Mouse (Mus musculus) midbrain, embryonic 13.5 days (tissue): ENCODE measurements around the gene Gfod2. TPM values are rescaled to one million over a fixed set of nuclear protein-coding genes. Genes with fewer than 3 reads are reported as not detected.

Source experiments
- ATAC-seq: fragments of 200-750 bp; cut with Nextera tagmentation; 2 replicates; pipeline ENCODE4 v1.8.0; 2017; ENCODE audit warnings: mild to moderate bottlenecking, moderate TSS enrichment, moderate library complexity
- H3K27ac ChIP-seq: fragments of 300-500 bp; sonication (generic); 2 replicates; pipeline ENCODE4 v1.5.1; 2015; ENCODE audit warnings: inconsistent platforms, mild to moderate bottlenecking, moderate library complexity
- H3K27me3 ChIP-seq: fragments of 300-500 bp; sonication (generic); 2 replicates; pipeline ENCODE4 v1.6.1; 2015; ENCODE audit warnings: mild to moderate bottlenecking, inconsistent platforms
- H3K36me3 ChIP-seq: fragments of 300-500 bp; sonication (generic); 2 replicates; pipeline ENCODE4 v1.6.1; 2015; ENCODE audit warnings: mild to moderate bottlenecking, inconsistent platforms
- H3K4me1 ChIP-seq: fragments of 300-500 bp; sonication (generic); replicated peaks from 2 replicates; pipeline ENCODE4 v1.6.1; 2015; ENCODE audit warnings: inconsistent platforms
- H3K4me2 ChIP-seq: fragments of 300-500 bp; sonication (generic); replicated peaks from 2 replicates; pipeline ENCODE4 v1.6.1; 2015; ENCODE audit warnings: moderate library complexity, mild to moderate bottlenecking, inconsistent platforms
- H3K4me3 ChIP-seq: fragments of 300-500 bp; sonication (generic); replicated peaks from 2 replicates; pipeline ENCODE4 v1.5.1; 2015; ENCODE audit warnings: mild to moderate bottlenecking, inconsistent platforms
- H3K9ac ChIP-seq: fragments of 300-500 bp; sonication (generic); replicated peaks from 2 replicates; pipeline ENCODE4 v1.6.1; 2015; ENCODE audit warnings: mild to moderate bottlenecking, inconsistent platforms
- H3K9me3 ChIP-seq: fragments of 300-500 bp; sonication (generic); 2 replicates; pipeline ENCODE4 v1.6.1; 2016; ENCODE audit warnings: mild to moderate bottlenecking, inconsistent platforms
- WGBS: fragments of 180-500 bp; shearing (Covaris S2); methylation state at CpG from one replicate; pipeline ENCODE4 v1.1.7; 2015; 5-methylcytosine and 5-hydroxymethylcytosine counted together
- polyA plus RNA-seq: library from polyadenylated mRNA; unstranded; fragments of >200 nt; fragmentation: Nextera tagmentation; extraction: Ambion mirVana; gene quantifications from 2 replicates; pipeline ENCODE4 v1.2.1, GENCODE M21; 2015

Gfod2 gene
- polyA plus RNA-seq, 1 experiment from 2014 or later = 92.7 TPM

DNA sequence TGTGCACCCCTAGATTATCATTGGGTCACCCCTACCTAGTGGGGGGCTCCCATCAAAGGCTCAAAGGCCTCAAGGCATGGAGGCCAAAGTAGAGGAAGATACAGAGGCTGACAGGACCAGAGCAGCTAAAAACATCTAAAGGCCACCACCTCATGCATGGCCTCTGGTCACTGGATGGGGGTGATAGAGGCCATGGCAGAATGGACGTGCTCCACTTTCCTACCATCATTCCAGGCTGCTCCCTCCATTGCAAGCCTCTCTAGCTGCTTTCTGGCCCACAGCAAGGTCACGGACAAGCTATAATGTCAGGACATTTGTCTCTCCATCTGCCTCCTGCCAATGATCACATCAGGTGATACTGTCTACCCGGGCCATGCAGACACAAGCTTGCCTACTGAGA lies 46.2 kb downstream of the Gfod2 start:
- Histone ChIP-seq H3K4me1 (peaks cover 7% of the 10 kb centered on the region), H3K9ac (no peak overlapping the region), H3K27me3 (no peaks in the 10 kb centered on the region), H3K27ac (no peak overlapping the region), H3K36me3 (peaks cover 28% of the 10 kb centered on the region), H3K4me3 (no peak overlapping the region), H3K9me3 (no peaks in the 10 kb centered on the region), H3K4me2 (no peak overlapping the region)
- ATAC-seq = no peak
- 89% methylated on average over 3 of the region's 3 CpGs for WGBS

DNA sequence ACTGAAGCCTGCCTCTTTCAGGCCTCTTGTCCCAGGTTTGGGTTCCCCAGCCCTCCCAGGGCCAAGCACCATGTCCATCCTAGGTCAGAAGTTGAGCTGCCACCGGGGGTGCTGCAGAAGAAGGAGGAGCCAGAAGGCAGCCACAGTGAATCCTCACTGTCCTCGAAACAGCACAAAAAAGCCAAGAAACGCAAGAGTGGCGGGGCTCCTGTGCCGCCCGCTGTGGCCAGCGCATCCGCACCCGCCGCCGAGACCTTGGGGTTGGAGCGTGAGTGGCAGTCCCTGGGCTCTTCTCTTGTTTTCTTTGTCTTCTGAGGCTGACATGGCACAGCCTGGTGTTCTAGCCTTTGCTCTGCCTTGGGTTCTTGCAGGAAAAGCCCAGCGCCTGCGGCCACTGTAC lies 49.1 kb downstream of the Gfod2 start:
- H3K4me2 ChIP-seq = no peak overlapping the region
- no peaks in the 10 kb centered on the region for H3K27me3 ChIP-seq
- WGBS = 74% methylated on average over 14 of the region's 14 CpGs
- no peaks in the 10 kb centered on the region for H3K9me3 ChIP-seq
- no peak for ATAC-seq
- peaks cover 19% of the 10 kb centered on the region for H3K4me1 ChIP-seq
- no peak overlapping the region for H3K4me3 ChIP-seq
- no peak overlapping the region for H3K9ac ChIP-seq
- peaks cover 4% of the 10 kb centered on the region for H3K36me3 ChIP-seq
- no peak overlapping the region for H3K27ac ChIP-seq

GRCm38 (mm10) chr8:105708675-105709074 lies 49.8 kb downstream of the Gfod2 start:
- Histone ChIP-seq H3K4me3 (no peak overlapping the region), H3K9me3 (no peaks in the 10 kb centered on the region), H3K4me2 (no peak overlapping the region), H3K4me1 (peaks cover 19% of the 10 kb centered on the region), H3K27ac (no peak overlapping the region), H3K27me3 (no peaks in the 10 kb centered on the region), H3K36me3 (peaks cover 10% of the 10 kb centered on the region), H3K9ac (no peak overlapping the region)
- 95% methylated on average over 8 of the region's 8 CpGs for WGBS
- ATAC-seq = 0 out of 2 replicates have a peak, but pooled peaks have one; percentile 4

DNA sequence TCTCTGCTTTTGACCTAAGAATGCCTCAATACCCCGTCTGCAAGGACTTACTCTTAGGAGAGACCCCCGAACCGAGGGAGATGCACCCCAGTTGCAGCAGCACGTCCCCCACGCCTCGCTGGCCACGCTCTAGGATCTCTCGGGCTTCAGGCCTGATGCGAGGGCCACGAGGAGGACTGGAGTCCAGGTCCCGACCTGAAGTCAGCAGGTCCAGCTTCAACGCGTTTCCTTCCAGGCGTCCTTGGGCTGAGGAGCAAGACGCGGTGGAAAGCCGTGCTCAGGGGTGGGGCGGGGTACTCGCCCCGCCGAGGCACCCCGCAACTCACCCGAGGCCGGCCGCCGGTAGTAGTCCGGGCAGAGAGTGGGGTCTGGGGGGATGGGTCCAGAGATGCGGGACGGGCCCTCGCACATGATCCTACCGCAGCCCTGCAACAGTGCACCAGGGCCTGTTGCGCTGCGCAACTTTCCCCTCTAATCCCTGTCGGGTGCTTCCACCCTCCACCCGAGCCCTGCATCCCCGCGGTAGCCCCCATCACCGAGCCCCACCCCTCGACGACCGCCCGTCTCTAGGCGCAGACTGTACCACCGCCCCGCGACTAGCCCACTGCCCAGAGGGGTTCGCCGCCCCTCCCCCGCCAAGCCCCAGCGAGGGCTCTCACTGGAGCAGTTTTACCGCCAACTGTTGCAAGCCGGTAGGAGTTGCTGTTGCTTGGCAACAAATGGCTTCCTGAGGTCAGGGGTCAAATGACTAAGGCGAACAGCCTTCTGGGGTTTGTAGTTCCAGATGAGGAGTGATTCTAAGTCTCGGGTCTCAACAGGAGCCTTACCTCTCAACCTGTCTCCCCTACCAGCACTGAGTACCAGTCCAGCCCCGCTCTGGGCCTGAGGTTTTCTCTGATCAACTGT lies 50.7 kb downstream of the Gfod2 start, which contains the start of the genes 4933405L10Rik and Enkd1:
Gene 4933405L10Rik (plus strand): TSS at position 158 of the 906 bp plus-strand sequence.
Gene Enkd1 (minus strand): TSS at position 713 of the 906 bp plus-strand sequence.
- Histone ChIP-seq H3K4me1 (peaks cover 23% of the 10 kb centered on the region), H3K27me3 (no peaks in the 10 kb centered on the region), H3K9me3 (no peaks in the 10 kb centered on the region), H3K4me2 (peak within 1 kb of the TSS; percentile 98), H3K36me3 (peaks cover 19% of the 10 kb centered on the region), H3K27ac (no peak within 1 kb of the TSS), H3K9ac (peak within 1 kb of the TSS; percentile 74), H3K4me3 (peak within 1 kb of the TSS; percentile 75)
- peak; percentile 89 for ATAC-seq
- WGBS = under 1% methylated on average over 55 of the region's 55 CpGs

DNA sequence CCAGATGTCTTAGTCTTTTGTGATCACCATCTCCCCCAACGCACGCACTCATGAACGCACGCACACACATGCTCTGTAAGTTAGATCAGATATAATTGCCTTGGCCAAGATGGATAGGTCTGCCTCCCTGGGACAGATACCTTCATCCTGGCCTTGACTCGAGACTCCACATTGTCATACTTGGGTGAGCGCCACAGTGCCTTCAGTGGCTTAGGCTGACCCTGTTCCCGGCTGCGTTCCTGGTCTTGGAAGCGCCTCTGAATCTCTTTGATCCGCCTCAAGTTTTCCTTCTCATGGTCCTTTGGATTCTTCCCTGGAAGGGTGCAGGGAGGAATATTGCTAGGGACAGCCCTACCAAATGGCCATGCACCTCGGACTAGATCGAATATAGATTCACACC lies 52.0 kb downstream of the Gfod2 start:
- Histone ChIP-seq H3K27me3 (no peaks in the 10 kb centered on the region), H3K4me1 (peaks cover 34% of the 10 kb centered on the region), H3K36me3 (peaks cover 21% of the 10 kb centered on the region), H3K4me3 (peak overlapping the region; percentile 75), H3K4me2 (peak overlapping the region; percentile 98), H3K9ac (peak overlapping the region; percentile 74; the same call in 1 of the 2 replicates), H3K9me3 (no peaks in the 10 kb centered on the region), H3K27ac (no peak overlapping the region)
- no peak for ATAC-seq
- WGBS = 76% methylated on average over 12 of the region's 12 CpGs

DNA sequence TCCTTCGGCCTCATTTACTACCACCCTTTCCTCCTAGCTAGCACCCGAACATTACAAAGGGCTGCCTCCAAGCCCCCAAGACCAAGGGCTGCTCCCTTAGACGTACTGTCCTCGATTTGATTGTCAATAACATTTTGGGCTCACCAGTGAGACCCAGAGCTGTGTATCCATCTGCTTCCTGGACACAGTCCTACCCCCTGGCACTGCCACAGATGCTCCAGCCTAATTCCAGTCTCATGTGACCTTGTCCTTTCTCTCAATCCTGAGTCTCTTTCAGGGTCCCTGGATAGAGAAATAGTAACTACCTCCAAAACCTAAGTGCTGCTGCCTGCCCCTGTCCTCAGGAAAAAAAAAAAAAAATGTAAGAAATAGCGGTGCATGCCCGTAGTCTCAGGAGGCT lies 53.5 kb downstream of the Gfod2 start:
- no peak overlapping the region for H3K4me2 ChIP-seq
- H3K27me3 ChIP-seq = no peaks in the 10 kb centered on the region
- no peak overlapping the region for H3K4me3 ChIP-seq
- no peak for ATAC-seq
- peaks cover 21% of the 10 kb centered on the region for H3K36me3 ChIP-seq
- H3K4me1 ChIP-seq = peaks cover 39% of the 10 kb centered on the region
- H3K27ac ChIP-seq = no peak overlapping the region
- H3K9ac ChIP-seq = no peak overlapping the region
- H3K9me3 ChIP-seq = no peaks in the 10 kb centered on the region
- 93% methylated on average over 6 of the region's 6 CpGs for WGBS

DNA sequence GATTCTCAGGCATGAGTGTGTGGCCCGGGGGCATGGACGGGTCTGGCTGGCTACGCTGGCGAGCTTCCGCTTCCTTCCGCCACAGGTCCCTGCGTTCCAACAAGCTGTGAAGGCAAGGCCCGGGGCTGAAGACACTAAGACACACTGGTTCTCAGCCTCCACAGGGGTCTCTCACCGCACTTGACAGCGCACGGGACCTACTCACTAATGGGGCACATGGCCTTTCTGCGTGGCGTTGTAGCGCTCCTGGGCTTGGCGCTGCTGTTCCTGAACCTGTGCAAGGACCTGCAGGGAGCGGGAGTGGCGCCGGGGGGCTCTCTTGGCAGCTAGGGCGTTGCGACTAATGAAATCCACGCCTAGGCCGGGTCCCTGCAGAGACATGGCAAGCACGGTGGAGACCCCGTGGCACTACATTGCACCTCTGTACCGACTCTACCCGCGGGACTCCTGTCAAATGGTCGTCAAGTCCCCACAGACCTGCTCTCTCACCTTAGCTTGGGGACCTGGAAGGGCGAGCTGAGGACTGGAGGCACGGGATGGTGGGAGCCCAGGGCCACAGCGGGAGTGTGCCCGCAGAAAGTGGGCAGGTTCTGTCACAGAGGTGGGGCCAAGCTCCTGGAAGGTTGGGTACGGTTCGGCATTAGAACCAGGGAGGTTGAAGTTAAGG lies 54.2 kb downstream of the Gfod2 start:
- Histone ChIP-seq H3K4me1 (peaks cover 46% of the 10 kb centered on the region), H3K9me3 (no peaks in the 10 kb centered on the region), H3K4me3 (no peak overlapping the region), H3K4me2 (no peak overlapping the region), H3K27ac (no peak overlapping the region), H3K9ac (no peak overlapping the region), H3K36me3 (peaks cover 21% of the 10 kb centered on the region), H3K27me3 (no peaks in the 10 kb centered on the region)
- WGBS = 94% methylated on average over 34 of the region's 34 CpGs
- no peak for ATAC-seq

DNA sequence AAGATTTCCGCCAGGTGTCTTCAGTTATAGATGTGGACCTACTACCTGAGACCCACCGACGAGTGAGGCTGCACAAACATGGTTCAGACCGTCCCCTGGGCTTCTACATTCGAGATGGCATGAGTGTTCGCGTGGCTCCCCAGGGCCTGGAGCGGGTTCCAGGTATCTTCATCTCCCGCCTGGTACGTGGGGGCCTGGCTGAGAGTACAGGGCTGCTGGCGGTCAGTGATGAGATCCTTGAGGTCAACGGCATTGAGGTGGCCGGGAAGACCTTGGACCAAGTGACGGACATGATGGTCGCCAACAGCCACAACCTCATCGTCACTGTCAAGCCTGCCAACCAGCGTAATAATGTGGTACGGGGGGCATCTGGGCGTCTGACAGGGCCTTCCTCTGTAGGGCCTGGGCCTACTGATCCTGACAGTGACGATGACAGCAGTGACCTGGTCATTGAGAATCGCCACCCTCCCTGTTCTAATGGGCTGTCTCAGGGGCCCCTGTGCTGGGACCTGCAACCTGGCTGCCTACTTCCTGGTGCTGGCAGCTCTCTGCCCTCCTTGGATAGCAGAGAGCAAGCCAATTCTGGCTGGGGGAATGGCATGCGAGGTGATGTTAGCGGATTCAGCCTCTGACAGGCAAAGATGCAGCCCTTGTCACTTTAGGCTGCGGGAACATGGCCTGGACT lies 55.6 kb downstream of the Gfod2 start:
- H3K9ac ChIP-seq = 0 out of 2 replicates have a peak overlapping the region, but pooled peaks have one; percentile 79
- no peaks in the 10 kb centered on the region for H3K27me3 ChIP-seq
- H3K4me1 ChIP-seq = peaks cover 44% of the 10 kb centered on the region
- ATAC-seq = no peak
- peaks cover 32% of the 10 kb centered on the region for H3K36me3 ChIP-seq
- no peaks in the 10 kb centered on the region for H3K9me3 ChIP-seq
- 91% methylated on average over 24 of the region's 24 CpGs for WGBS
- no peak overlapping the region; the same call in 1 of the 2 replicates for H3K4me2 ChIP-seq
- no peak overlapping the region for H3K4me3 ChIP-seq
- no peak overlapping the region for H3K27ac ChIP-seq

- peak; percentile 35 for ATAC-seq
- Histone ChIP-seq H3K27me3 (no peaks in the 10 kb centered on the region), H3K4me1 (peaks cover 37% of the 10 kb centered on the region), H3K27ac (peak overlapping the region; percentile 93), H3K4me2 (peak overlapping the region; percentile 91), H3K9me3 (no peaks in the 10 kb centered on the region), H3K9ac (peak overlapping the region; percentile 79), H3K4me3 (peak overlapping the region; percentile 75), H3K36me3 (peaks cover 41% of the 10 kb centered on the region)
- WGBS = 33% methylated on average over 18 of the region's 18 CpGs
Measured at GRCm38 (mm10) chr8:105702001-105702401, 56.5 kb downstream of the Gfod2 start.

- H3K9me3 ChIP-seq = no peaks in the 10 kb centered on the region
- H3K27ac ChIP-seq = peak within 1 kb of the TSS; percentile 93
- peak; percentile 77 for ATAC-seq
- H3K36me3 ChIP-seq = peaks cover 49% of the 10 kb centered on the region
- peak within 1 kb of the TSS; percentile 75 for H3K4me3 ChIP-seq
- H3K9ac ChIP-seq = peak within 1 kb of the TSS; percentile 79
- no peaks in the 10 kb centered on the region for H3K27me3 ChIP-seq
- H3K4me2 ChIP-seq = peak within 1 kb of the TSS; percentile 91
- WGBS = under 1% methylated on average over 60 of the region's 60 CpGs
- H3K4me1 ChIP-seq = peaks cover 29% of the 10 kb centered on the region
Measured at GRCm38 (mm10) chr8:105700966-105701824, 57.3 kb downstream of the Gfod2 start, which contains the start of the genes Acd and Pard6a. TSS of gene Acd (minus strand) at chr8:105701102. TSS of gene Pard6a (plus strand) at chr8:105701148.

DNA sequence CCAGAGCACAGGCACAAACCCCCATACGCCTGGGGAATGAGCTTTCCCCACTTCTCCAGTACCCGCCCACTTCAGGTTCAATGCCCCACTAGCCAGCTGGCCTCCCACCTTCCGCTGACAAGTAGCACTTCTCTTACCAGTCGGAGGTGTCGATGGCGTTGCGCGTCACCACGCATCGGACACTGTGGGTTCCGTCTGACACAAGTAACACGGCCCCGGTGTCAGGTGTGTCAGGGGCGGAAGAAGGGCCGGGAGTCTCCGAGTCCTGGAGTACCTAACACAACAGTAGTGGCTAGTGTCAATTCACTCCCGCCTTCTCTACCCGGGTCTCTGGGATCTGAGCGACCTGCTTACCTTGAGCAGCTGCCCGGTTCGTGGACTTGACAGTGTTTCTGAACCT lies 57.9 kb downstream of the Gfod2 start:
- Histone ChIP-seq H3K4me3 (peak overlapping the region; percentile 75), H3K9me3 (no peaks in the 10 kb centered on the region), H3K27ac (peak overlapping the region; percentile 93), H3K4me2 (peak overlapping the region; percentile 91), H3K4me1 (peaks cover 29% of the 10 kb centered on the region), H3K9ac (peak overlapping the region; percentile 79), H3K36me3 (peaks cover 55% of the 10 kb centered on the region), H3K27me3 (no peaks in the 10 kb centered on the region)
- peak; percentile 63 for ATAC-seq
- WGBS = under 1% methylated on average over 21 of the region's 21 CpGs
